In genomic region chr9:48684144-48684543, GRCm38 (mm10) we compare ENCODE assay signal across 26 mouse cellular contexts.
DNase-seq lines count a peak whose midpoint lies in the region; ATAC-seq and TF ChIP-seq lines count a peak whose summit lies in the region.
"Had no signal": no experiment of that assay in that cellular context is flagged by ENCODE, and none has a peak within 500 bp of the region (broad histone marks: within the 10 kb centered on the region; RNA-seq: fewer than 3 reads in every experiment).

No protein-coding gene starts in this region.

- WGBS in forebrain, embryonic 10.5 days = 81% methylated on average over 5 of the region's 5 CpGs
- WGBS in forebrain, embryonic 13.5 days = 53% methylated on average over 5 of the region's 5 CpGs
- 67% methylated on average over 5 of the region's 5 CpGs for WGBS in midbrain, embryonic 11.5 days
- WGBS in midbrain, embryonic 14.5 days = 50% methylated on average over 5 of the region's 5 CpGs

- peaks cover 2% of the 10 kb centered on the region; the same call in 1 of the 2 replicates for H3K27me3 ChIP-seq in forebrain, embryonic 10.5 days (ENCODE audit: poor library complexity, severe bottlenecking)
- H3K27me3 ChIP-seq in forebrain, embryonic 13.5 days = peaks cover 42% of the 10 kb centered on the region
- no peaks in the 10 kb centered on the region for H3K27me3 ChIP-seq in midbrain, embryonic 11.5 days (ENCODE audit: control insufficient read depth, insufficient read depth, low read length)
- H3K27me3 ChIP-seq in midbrain, embryonic 14.5 days (ENCODE audit: control insufficient read depth, insufficient read depth, low read length) = no peaks in the 10 kb centered on the region
- H3K27me3 ChIP-seq: CH12.LX; embryonic facial prominence, embryonic 12.5 days had no signal

- no peak overlapping the region for H3K9ac ChIP-seq in forebrain, embryonic 13.5 days
- no peak overlapping the region for H3K9ac ChIP-seq in midbrain, embryonic 11.5 days (ENCODE audit: low read length)
- no peak overlapping the region for H3K9ac ChIP-seq in midbrain, embryonic 14.5 days (replicated peaks; ENCODE audit: low read length)
- H3K9ac ChIP-seq: embryonic facial prominence, embryonic 12.5 days; forebrain, embryonic 12.5 days; forebrain, embryonic 15.5 days had no signal

- TF ChIP-seq CTCF in layer of hippocampus, adult 2 months (conservative IDR thresholded peaks at IDR 0.05) = no peak

- no peak for DNase-seq in forebrain, embryonic 10.5 days (ENCODE audit: extremely low spot score, low spot score)
- DNase-seq in layer of hippocampus, adult 2 months (ENCODE audit: low spot score in 2 of 2) = no peak
- no peak for DNase-seq in layer of hippocampus, adult 8-10 months (ENCODE audit: low spot score in 2 of 2)
- peak; percentile 44 for DNase-seq in lung, postnatal 36 days
- no peak for DNase-seq in lung, postnatal 4 days
- DNase-seq in midbrain, embryonic 11.5 days (ENCODE audit: low spot score, missing footprints) = no peak
- DNase-seq in midbrain, embryonic 14.5 days = no peak
- DNase-seq: adrenal gland, adult 8-10 months; adrenal gland, postnatal 14 days; adrenal gland, postnatal 36 days; B cell, adult 2 months; cerebellum, adult 11-12 months; cerebellum, adult 2 months; cerebellum, adult 9-10 months; cerebellum, postnatal 10 days; cerebellum, postnatal 25 days had no signal

- H3K27ac ChIP-seq in forebrain, embryonic 10.5 days = peak overlapping the region; percentile 62
- no peak overlapping the region for H3K27ac ChIP-seq in forebrain, embryonic 13.5 days
- peak overlapping the region; percentile 36; the same call in 1 of the 2 replicates for H3K27ac ChIP-seq in layer of hippocampus, adult 2 months
- H3K27ac ChIP-seq in midbrain, embryonic 11.5 days (ENCODE audit: low read depth, low read length) = 0 out of 2 replicates have a peak overlapping the region, but pooled peaks have one; percentile 4
- no peak overlapping the region for H3K27ac ChIP-seq in midbrain, embryonic 14.5 days (replicated peaks; ENCODE audit: low read depth, low read length)
- H3K27ac ChIP-seq: embryonic facial prominence, embryonic 10.5 days; embryonic facial prominence, embryonic 12.5 days; forebrain, embryonic 12.5 days; forebrain, embryonic 15.5 days had no signal

- peaks cover 27% of the 10 kb centered on the region for H3K36me3 ChIP-seq in forebrain, embryonic 10.5 days (replicated peaks)
- H3K36me3 ChIP-seq in forebrain, embryonic 13.5 days (ENCODE audit: poor library complexity, severe bottlenecking) = no peaks in the 10 kb centered on the region
- H3K36me3 ChIP-seq in midbrain, embryonic 11.5 days (ENCODE audit: control insufficient read depth, insufficient read depth, low read length) = no peaks in the 10 kb centered on the region
- no peaks in the 10 kb centered on the region for H3K36me3 ChIP-seq in midbrain, embryonic 14.5 days (ENCODE audit: control insufficient read depth, insufficient read depth, low read length)
- H3K36me3 ChIP-seq: embryonic facial prominence, embryonic 12.5 days; forebrain, embryonic 12.5 days; forebrain, embryonic 15.5 days had no signal

- H3K4me2 ChIP-seq in forebrain, embryonic 13.5 days = no peak overlapping the region
- H3K4me2 ChIP-seq in midbrain, embryonic 11.5 days = no peak overlapping the region
- no peak overlapping the region for H3K4me2 ChIP-seq in midbrain, embryonic 14.5 days (ENCODE audit: low read length)
- H3K4me2 ChIP-seq: embryonic facial prominence, embryonic 12.5 days; forebrain, embryonic 12.5 days; forebrain, embryonic 15.5 days had no signal

- H3K4me3 ChIP-seq in forebrain, embryonic 10.5 days = no peak overlapping the region
- no peak overlapping the region for H3K4me3 ChIP-seq in forebrain, embryonic 13.5 days
- no peak overlapping the region for H3K4me3 ChIP-seq in layer of hippocampus, adult 2 months
- no peak overlapping the region for H3K4me3 ChIP-seq in midbrain, embryonic 11.5 days (ENCODE audit: low read depth, low read length)
- no peak overlapping the region for H3K4me3 ChIP-seq in midbrain, embryonic 14.5 days (replicated peaks; ENCODE audit: low read depth, low read length)
- H3K4me3 ChIP-seq: embryonic facial prominence, embryonic 10.5 days; embryonic facial prominence, embryonic 12.5 days; forebrain, embryonic 12.5 days; forebrain, embryonic 15.5 days had no signal

- H3K4me1 ChIP-seq in forebrain, embryonic 10.5 days = peaks cover 64% of the 10 kb centered on the region
- H3K4me1 ChIP-seq in forebrain, embryonic 13.5 days = peaks cover 5% of the 10 kb centered on the region
- peaks cover 26% of the 10 kb centered on the region for H3K4me1 ChIP-seq in midbrain, embryonic 11.5 days (ENCODE audit: control insufficient read depth, insufficient read depth, low read length)
- peaks cover 20% of the 10 kb centered on the region for H3K4me1 ChIP-seq in midbrain, embryonic 14.5 days (ENCODE audit: control insufficient read depth, insufficient read depth, low read length)

- ATAC-seq in forebrain, embryonic 13.5 days = no peak
- ATAC-seq in midbrain, embryonic 11.5 days (ENCODE audit: low FRiP score) = no peak
- ATAC-seq in midbrain, embryonic 14.5 days (ENCODE audit: low FRiP score, low TSS enrichment) = no peak
- ATAC-seq: activated CD4-positive, CD25-positive, alpha-beta regulatory T cell, adult 4 months; CD4-positive, CD25-positive, alpha-beta regulatory T cell, adult 4 months; forebrain, embryonic 15.5 days; Patski had no signal

- H3K9me3 ChIP-seq in forebrain, embryonic 10.5 days = no peaks in the 10 kb centered on the region
- H3K9me3 ChIP-seq in forebrain, embryonic 13.5 days (replicated peaks) = no peaks in the 10 kb centered on the region
- H3K9me3 ChIP-seq in midbrain, embryonic 11.5 days (ENCODE audit: control insufficient read depth, low read length) = no peaks in the 10 kb centered on the region
- H3K9me3 ChIP-seq in midbrain, embryonic 14.5 days (ENCODE audit: control insufficient read depth, low read length) = no peaks in the 10 kb centered on the region
- H3K9me3 ChIP-seq: embryonic facial prominence, embryonic 10.5 days; embryonic facial prominence, embryonic 12.5 days; forebrain, embryonic 12.5 days; forebrain, embryonic 15.5 days; G1E had no signal

Comparison
In these comparisons a context has a peak if more than half of its experiments do, and no peak if none do; other contexts are left out.
1. H3K27ac ChIP-seq: peak in forebrain, embryonic 10.5 days (single experiment), layer of hippocampus, adult 2 months (single experiment) and midbrain, embryonic 11.5 days (single experiment); none in forebrain, embryonic 13.5 days (single experiment) and midbrain, embryonic 14.5 days (single experiment).